Mouse (Mus musculus) ES-Bruce4 (cell line): ENCODE data around the gene Gm10112.

Experiments
- CTCF ChIP-seq: IDR thresholded peaks from one replicate; pipeline ENCODE4 v1.8.1; 2011; ENCODE audit warnings: low read depth, low read length
- EP300 ChIP-seq: IDR thresholded peaks from 2 replicates; pipeline ENCODE4 v1.6.1; 2011; ENCODE audit warnings: low read depth, low read length; ENCODE audit not compliant: insufficient read depth
- POLR2A ChIP-seq: IDR thresholded peaks from one replicate; pipeline ENCODE4 v1.8.1; 2011; ENCODE audit warnings: low read length; ENCODE audit not compliant: insufficient read depth

DNA sequence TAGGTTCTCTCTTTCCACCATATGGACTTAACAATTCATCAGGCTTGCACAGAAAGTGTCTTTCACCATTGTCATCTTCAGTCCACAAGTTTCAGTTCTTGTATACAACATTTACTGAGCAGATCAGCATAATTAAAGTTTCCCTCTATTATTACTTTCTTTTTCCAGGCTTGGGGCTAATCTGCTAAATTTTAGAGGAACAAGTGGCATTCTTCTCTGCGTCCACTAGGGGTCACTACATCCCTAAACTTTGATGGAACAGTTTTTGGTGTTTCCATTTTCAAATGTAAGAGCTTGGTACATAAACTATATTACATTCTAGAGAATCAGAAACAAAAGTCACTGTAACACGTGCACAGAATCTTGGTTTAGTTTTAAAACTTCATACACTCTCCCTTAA is 28.2 kb downstream of the Gm10112 start:
- TF ChIP-seq CTCF, result no peak
- TF ChIP-seq EP300, result no peak
- TF ChIP-seq POLR2A, result no peak
